Mouse (Mus musculus): Measurements from ENCODE around the gene Tbc1d9b.

- TF ChIP-seq MYOG (IDR thresholded peaks at IDR 0.05; ENCODE audit: control insufficient read depth, extremely low read depth, insufficient read length) (no peak), CTCF (IDR thresholded peaks at IDR 0.05; ENCODE audit: control insufficient read depth, insufficient read depth, insufficient read length) (no peak), CEBPB (IDR thresholded peaks at IDR 0.05; ENCODE audit: low read depth) (no peak), MAX (IDR thresholded peaks at IDR 0.05) (no peak), USF1 (IDR thresholded peaks at IDR 0.05; ENCODE audit: low read depth) (no peak), MYOD1 (IDR thresholded peaks at IDR 0.05; ENCODE audit: control insufficient read depth, insufficient read length, low read depth) (no peak), FOSL1 (IDR thresholded peaks at IDR 0.05; ENCODE audit: insufficient read depth, low read length, poor library complexity, severe bottlenecking) (no peak)
Measured at GRCm38 (mm10) chr11:50184788-50185187, 53.6 kb downstream of the Tbc1d9b start.
